Mouse (Mus musculus): ENCODE measurements at regions not wholly inside any gene's neighbourhood (a gene's known extent, or its start where the extent isn't known, plus 50 kb on each side); places are given as distances from the start of the nearest gene placed in this dataset.

DNA sequence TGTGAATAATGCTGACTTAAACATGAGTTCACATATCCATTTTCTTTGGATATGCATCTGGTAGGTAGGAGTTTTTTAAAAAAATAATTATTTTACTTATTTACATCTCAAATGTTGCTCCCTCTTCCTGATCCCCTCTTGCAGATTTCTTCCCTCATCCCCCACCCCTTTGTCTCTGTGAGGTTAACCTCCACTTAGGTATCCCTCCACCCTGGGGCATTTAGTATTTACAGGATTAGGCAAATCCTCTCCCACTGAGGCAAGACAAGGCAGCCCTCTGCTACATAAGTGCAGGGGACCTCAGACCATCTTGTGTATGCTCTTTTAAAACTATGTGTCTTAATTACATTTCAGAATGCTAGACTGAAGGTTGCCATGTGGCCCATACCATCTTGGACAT is 155.2 kb upstream of the Shcbp1 start:
- DNase-seq (ENCODE audit: low read depth, low spot score): no peak

DNA sequence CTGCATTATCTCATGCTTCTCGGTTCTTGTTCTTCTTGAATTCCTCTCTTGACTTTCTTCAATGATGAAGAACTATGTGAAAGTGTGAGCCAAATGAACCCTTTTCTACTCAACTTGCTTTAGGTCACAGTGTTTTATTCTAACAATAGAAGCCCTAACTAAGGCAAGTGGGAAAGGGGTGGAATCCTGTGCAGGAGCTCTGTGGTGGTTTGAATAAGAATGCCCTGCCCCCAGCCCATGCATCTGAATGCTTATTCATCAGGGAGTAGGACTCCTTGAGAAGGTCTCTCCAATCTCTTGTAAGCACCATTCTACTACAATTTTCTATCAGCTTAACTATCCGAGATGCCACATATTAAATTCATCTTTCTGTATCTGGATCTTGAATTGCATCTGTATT is 154.7 kb upstream of the Shcbp1 start:
- no peak for DNase-seq (ENCODE audit: low read depth, low spot score)

DNA sequence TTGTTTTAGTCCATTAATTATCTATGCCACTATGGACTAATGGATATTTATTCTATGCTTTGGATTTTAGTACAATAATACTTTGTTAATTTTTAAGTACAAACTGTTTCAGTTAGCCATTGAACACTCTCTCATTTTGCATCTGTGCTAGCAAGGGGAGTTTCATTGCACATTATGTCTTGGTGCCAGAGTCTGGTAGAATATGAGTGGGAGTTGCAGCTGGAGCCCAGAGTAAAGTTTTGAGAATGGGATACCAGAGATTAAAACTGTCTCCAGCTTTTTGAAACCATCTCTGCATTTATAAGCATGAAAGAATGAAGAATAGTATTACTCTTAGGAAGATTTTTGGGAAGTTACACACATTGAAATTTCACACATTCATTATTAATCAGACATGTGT is 137.1 kb upstream of the Shcbp1 start:
- DNase-seq (ENCODE audit: low read depth, low spot score): peak; percentile 28

DNA sequence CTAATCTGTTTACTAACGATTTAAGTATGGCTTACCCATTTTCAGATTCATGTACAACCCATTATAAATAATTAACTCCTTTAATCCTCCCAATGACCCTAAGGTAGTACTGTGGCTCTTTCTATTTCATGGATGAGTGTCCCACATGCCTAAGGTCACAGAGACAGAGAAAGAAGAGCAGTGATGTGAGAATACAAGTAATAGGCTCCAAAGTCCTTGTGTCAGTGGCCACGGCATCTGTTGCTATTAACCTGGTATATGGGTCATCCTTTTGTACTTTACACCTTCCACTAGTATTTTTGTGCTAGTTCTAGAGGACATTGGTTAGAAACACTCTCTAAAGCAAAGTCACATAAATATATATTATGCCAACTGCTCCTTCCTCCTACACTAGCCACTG is 115.7 kb upstream of the Shcbp1 start:
- no peak for DNase-seq (ENCODE audit: low read depth, low spot score)

DNA sequence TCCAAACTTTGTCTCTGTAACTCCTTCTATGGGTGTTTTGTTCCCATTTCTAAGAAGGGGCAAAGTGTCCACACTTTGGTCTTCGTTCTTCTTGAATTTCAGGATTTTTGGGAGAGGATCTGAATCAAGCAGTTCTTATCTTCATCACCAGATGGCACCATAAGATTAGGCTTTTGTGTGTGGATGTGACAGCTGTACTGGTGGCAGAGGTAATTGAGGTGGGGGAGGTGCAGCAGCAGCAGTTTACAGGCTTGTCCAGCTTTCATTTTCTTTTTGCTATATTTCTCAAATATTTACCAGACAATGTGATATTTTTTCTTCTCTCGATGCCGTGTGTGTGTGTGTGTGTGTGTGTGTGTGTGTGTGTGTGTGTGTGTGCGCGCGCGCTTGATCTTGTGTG is 89.4 kb upstream of the Shcbp1 start:
- peak; percentile 46 for DNase-seq (ENCODE audit: low read depth, low spot score)

DNA sequence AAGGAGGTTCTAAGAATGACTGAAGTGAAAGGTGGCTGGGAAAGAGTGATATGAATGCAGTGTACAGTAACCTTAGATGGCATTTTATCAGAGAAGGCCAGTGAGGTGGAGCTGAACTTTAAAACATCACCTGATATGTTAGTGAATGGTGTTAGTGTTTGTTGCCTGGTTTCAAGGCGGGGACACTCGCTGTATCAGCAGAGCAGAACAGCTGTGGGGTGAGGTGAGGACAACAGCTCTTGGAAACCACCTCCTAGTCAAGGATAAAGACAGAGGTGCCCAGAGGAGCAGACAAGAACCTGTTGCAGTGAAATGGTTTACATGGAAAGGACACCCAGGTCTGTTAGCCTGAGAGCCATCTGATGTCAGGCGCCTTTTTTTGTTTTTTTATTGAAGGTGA is 59.7 kb upstream of the Shcbp1 start:
- DNase-seq (ENCODE audit: low read depth, low spot score): no peak

DNA sequence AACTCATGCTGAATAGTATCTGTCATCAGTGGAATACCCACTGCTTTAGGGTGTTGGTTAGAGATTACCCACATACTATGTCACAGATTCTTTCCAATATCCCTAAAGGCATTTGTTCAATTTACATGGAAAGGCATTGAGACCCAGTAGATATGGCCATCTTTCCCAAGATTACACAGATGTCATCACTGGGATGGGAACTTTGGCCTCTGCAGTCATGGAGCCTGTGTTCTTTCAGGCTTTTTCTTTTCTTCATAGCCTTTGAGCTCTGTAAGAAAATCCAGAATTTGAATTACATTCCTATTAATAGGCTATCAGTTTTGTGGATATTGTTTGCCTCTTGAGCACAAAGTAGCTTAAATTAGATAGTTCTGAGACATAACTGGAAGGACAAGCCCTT is 59.2 kb upstream of the Shcbp1 start:
- DNase-seq (ENCODE audit: low read depth, low spot score): no peak

DNA sequence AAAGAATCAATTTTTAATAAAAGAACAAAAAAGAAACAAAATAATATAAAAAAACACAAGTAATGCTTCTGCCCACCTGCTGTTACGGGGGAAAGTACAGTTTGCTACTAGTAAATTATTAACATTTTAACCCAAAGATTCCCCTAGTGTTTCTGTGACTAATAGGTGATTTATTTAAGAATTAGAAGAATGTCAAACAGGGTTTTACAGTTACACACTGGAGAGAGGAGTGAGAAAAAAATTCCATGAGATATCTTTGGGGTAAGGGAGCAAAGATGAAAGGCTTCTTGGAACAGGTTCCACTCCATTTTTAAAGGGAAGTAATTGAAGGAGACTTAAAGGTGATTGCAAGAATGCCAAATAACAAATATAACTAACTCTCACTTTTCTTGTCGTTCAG is 58.4 kb upstream of the Shcbp1 start:
- DNase-seq (ENCODE audit: low read depth, low spot score): no peak

DNA sequence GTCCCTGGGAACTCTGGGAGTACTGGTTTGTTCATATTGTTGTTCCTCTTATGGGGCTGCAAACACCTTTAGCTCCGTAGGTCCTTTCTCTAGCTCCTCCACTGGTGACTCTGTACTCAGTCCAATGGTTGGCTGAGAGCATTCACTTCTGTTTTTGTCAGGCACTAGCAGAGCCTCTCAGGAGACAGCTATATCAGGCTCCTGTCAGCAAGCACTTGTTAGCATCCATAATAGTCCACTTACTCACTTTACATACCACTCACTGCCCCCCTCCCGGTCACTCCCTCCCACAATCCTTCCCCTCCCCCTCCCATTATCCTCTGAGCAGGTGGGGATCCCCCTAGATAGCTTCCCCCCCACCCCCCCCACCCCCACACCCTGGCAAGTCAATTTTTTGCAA is 57.3 kb upstream of the Shcbp1 start:
- DNase-seq (ENCODE audit: low read depth, low spot score): no peak
